ENCODE assay signal across 9 mouse cellular contexts in genomic region chr2:30891002-30891401, GRCm38 (mm10). TPM values are rescaled to one million over a fixed set of nuclear protein-coding genes. Genes with fewer than 3 reads are reported as not detected.
DNase-seq lines count a peak whose midpoint lies in the region; ATAC-seq and TF ChIP-seq lines count a peak whose summit lies in the region.
"Had no signal": no experiment of that assay in that cellular context is flagged by ENCODE, and none has a peak within 500 bp of the region (broad histone marks: within the 10 kb centered on the region; RNA-seq: fewer than 3 reads in every experiment).

No protein-coding gene starts in this region.

- ATAC-seq in heart, embryonic 12.5 days (ENCODE audit: insufficient number of reproducible peaks, low FRiP score), result no peak
- 0 out of 2 replicates have a peak, but pooled peaks have one; percentile 22 for ATAC-seq in heart, embryonic 11.5 days (replicated peaks; ENCODE audit: insufficient number of reproducible peaks, low FRiP score, low TSS enrichment)
- peak; percentile 68 for ATAC-seq in megakaryocyte, adult 5-6 weeks (ENCODE audit: poor library complexity, severe bottlenecking)
- peak; percentile 28; the same call in 1 of the 2 replicates for ATAC-seq in stomach, postnatal 0 days (ENCODE audit: low FRiP score, low TSS enrichment)

- peaks cover 5% of the 10 kb centered on the region; the same call in 1 of the 2 replicates for H3K9me3 ChIP-seq in heart, embryonic 12.5 days (replicated peaks)
- H3K9me3 ChIP-seq in heart, embryonic 11.5 days (replicated peaks; ENCODE audit: control insufficient read depth, low read length), result 0 out of 2 replicates have a peak, but pooled peaks cover 3% of the 10 kb centered on the region
- no peaks in the 10 kb centered on the region for H3K9me3 ChIP-seq in stomach, postnatal 0 days (ENCODE audit: control insufficient read depth, low read length)
- H3K9me3 ChIP-seq: limb, embryonic 12.5 days had no signal

- peak; percentile 49 to 74 for DNase-seq in heart, adult 18-20 months
- DNase-seq in MEL-GATA-1-ER (ENCODE audit: extremely low read depth, low read depth), result peak; percentile 21
- DNase-seq in cerebellum, postnatal 14 days, result peak; percentile 58 to 65
- peak; percentile 27 for DNase-seq in layer of hippocampus, adult 9-11 months
- peak; percentile 50 for DNase-seq in stomach, postnatal 0 days (ENCODE audit: low spot score)

- H3K27ac ChIP-seq in heart, embryonic 12.5 days (ENCODE audit: poor library complexity, severe bottlenecking), result no peak overlapping the region
- no peak overlapping the region for H3K27ac ChIP-seq in heart, embryonic 11.5 days (ENCODE audit: low read depth, low read length)
- no peak overlapping the region for H3K27ac ChIP-seq in stomach, postnatal 0 days (replicated peaks)
- H3K27ac ChIP-seq: limb, embryonic 12.5 days had no signal

- TF ChIP-seq CTCF in stomach, postnatal 0 days (IDR thresholded peaks at IDR 0.05; ENCODE audit: low read depth), result peak; percentile 87

- H3K27me3 ChIP-seq in heart, embryonic 12.5 days (replicated peaks), result no peaks in the 10 kb centered on the region
- H3K27me3 ChIP-seq in heart, embryonic 11.5 days (ENCODE audit: control insufficient read depth, insufficient read depth, low read length), result no peaks in the 10 kb centered on the region
- H3K27me3 ChIP-seq in stomach, postnatal 0 days (ENCODE audit: control insufficient read depth, insufficient read depth, low read length), result no peaks in the 10 kb centered on the region
- H3K27me3 ChIP-seq: limb, embryonic 12.5 days had no signal

- H3K4me1 ChIP-seq in heart, embryonic 12.5 days (replicated peaks), result peaks cover 11% of the 10 kb centered on the region
- no peaks in the 10 kb centered on the region for H3K4me1 ChIP-seq in heart, embryonic 11.5 days (ENCODE audit: control insufficient read depth, insufficient read depth, low read length)
- H3K4me1 ChIP-seq in stomach, postnatal 0 days (replicated peaks; ENCODE audit: control insufficient read depth, insufficient read depth), result no peaks in the 10 kb centered on the region

- no peak for TF ChIP-seq EP300 in stomach, postnatal 0 days (optimal IDR thresholded peaks at IDR 0.05)

- no peak overlapping the region for H3K4me2 ChIP-seq in heart, embryonic 12.5 days
- no peak overlapping the region for H3K4me2 ChIP-seq in heart, embryonic 11.5 days
- no peak overlapping the region for H3K4me2 ChIP-seq in stomach, postnatal 0 days (replicated peaks; ENCODE audit: low read depth)
- H3K4me2 ChIP-seq: limb, embryonic 12.5 days had no signal

- H3K4me3 ChIP-seq in heart, embryonic 12.5 days, result no peak overlapping the region
- no peak overlapping the region for H3K4me3 ChIP-seq in heart, embryonic 11.5 days (ENCODE audit: low read depth, low read length)
- no peak overlapping the region for H3K4me3 ChIP-seq in stomach, postnatal 0 days (ENCODE audit: low read depth, low read length)
- H3K4me3 ChIP-seq: limb, embryonic 12.5 days had no signal

- peaks cover 7% of the 10 kb centered on the region for H3K36me3 ChIP-seq in heart, embryonic 12.5 days
- no peaks in the 10 kb centered on the region for H3K36me3 ChIP-seq in heart, embryonic 11.5 days (ENCODE audit: control insufficient read depth, insufficient read depth, low read length)
- H3K36me3 ChIP-seq in stomach, postnatal 0 days (ENCODE audit: control insufficient read depth, insufficient read depth, low read length), result no peaks in the 10 kb centered on the region
- H3K36me3 ChIP-seq: limb, embryonic 12.5 days had no signal

- WGBS in heart, embryonic 12.5 days, result 9% methylated on average over 3 of the region's 3 CpGs
- 6% methylated on average over 3 of the region's 3 CpGs for WGBS in heart, embryonic 11.5 days (ENCODE audit: insufficient replicate concordance)
- 7% methylated on average over 3 of the region's 3 CpGs for WGBS in stomach, postnatal 0 days

- no peak overlapping the region for H3K9ac ChIP-seq in heart, embryonic 12.5 days
- no peak overlapping the region for H3K9ac ChIP-seq in heart, embryonic 11.5 days (ENCODE audit: low read depth, low read length)
- no peak overlapping the region for H3K9ac ChIP-seq in stomach, postnatal 0 days (ENCODE audit: low read length)
- H3K9ac ChIP-seq: limb, embryonic 12.5 days had no signal

RNA-seq across cellular contexts. Expression of gene Ptges, which starts 38.7 kb away (rescaled TPM):
- total RNA-seq in heart, adult 18-20 months (2021), result 1 to 10 TPM; 1.5 to 2.6 TPM
- polyA plus RNA-seq in heart, embryonic 12.5 days (2016; fragmentation: Nextera tagmentation; extraction: Ambion mirVana), result 2.3 and 4.3 TPM in 2 replicates
- 3.1 and 3.6 TPM in 2 replicates for polyA plus RNA-seq in heart, embryonic 11.5 days (2014; fragmentation: Nextera tagmentation; extraction: Ambion mirVana)
- 0.67 and 2.6 TPM in 2 replicates for total RNA-seq in megakaryocyte, adult 5-6 weeks (2015)
- 0.77 and 3.9 TPM in 2 replicates for total RNA-seq in megakaryocyte, adult 5-6 weeks (2017)
- polyA plus RNA-seq in stomach, postnatal 0 days (2015; fragmentation: Nextera tagmentation; extraction: Ambion mirVana), result 28.3 and 29.2 TPM in 2 replicates

RNA-seq across cellular contexts. Expression of gene Prrx2, which starts 56.2 kb away (rescaled TPM):
- 1 to 10 TPM in 1 of 2 experiments, under 1 TPM in 1; 0.92 to 1.5 TPM for total RNA-seq in heart, adult 18-20 months (2021)
- polyA plus RNA-seq in heart, embryonic 12.5 days (2016; fragmentation: Nextera tagmentation; extraction: Ambion mirVana), result 58.8 and 63.9 TPM in 2 replicates
- 55.8 and 63.2 TPM in 2 replicates for polyA plus RNA-seq in heart, embryonic 11.5 days (2014; fragmentation: Nextera tagmentation; extraction: Ambion mirVana)
- total RNA-seq in megakaryocyte, adult 5-6 weeks (2015), result not detected in 2 replicates
- total RNA-seq in megakaryocyte, adult 5-6 weeks (2017), result not detected in 2 replicates
- polyA plus RNA-seq in stomach, postnatal 0 days (2015; fragmentation: Nextera tagmentation; extraction: Ambion mirVana), result 1.8 and 2.0 TPM in 2 replicates

Comparison
In these comparisons a context has a peak if more than half of its experiments do, and no peak if none do; other contexts are left out.
1. RNA of gene Prrx2, which starts 56.2 kb away (polyA plus RNA-seq): 58.8 to 63.9 TPM in heart, embryonic 12.5 days and 55.8 to 63.2 TPM in heart, embryonic 11.5 days; 1.8 to 2.0 TPM in stomach, postnatal 0 days; every median in the first group is over 10 times any median in the second.
2. Peak in every context shown above with its lines, with median percentiles within 50 percentile points of each other: DNase-seq.